Mouse (Mus musculus): ENCODE measurements around the gene Cldn4. TPM values are rescaled to one million over a fixed set of nuclear protein-coding genes. Genes with fewer than 3 reads are reported as not detected.

Gene Cldn4
- polyA plus RNA-seq, 1 experiment from 2014 or later: 7.5 TPM

DNA sequence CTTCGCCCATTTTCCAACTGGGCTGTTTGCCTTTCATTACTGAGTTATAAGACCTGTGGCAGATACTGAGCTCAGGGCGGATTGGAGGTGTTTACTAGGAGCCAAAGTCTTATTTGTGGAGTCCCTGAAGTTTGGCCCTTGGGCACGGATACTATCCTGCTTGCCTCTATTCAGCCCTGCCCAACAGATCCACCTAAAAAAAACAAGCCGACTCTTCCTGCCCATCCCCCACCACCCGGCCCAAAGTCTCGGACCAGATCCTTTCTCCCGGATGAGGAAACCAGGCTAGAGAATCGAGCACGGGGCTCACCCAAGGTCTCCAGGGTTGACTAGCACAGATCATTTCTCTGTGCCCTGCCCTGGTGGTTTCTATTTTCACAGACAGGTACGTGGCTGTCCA lies 34.4 kb upstream of the Cldn4 start:
- Histone ChIP-seq H3K27ac (ENCODE audit: low read depth, low read length) (no peak overlapping the region), H3K4me3 (ENCODE audit: low read depth, low read length) (no peak overlapping the region), H3K36me3 (ENCODE audit: control insufficient read depth, insufficient read depth, low read length) (no peaks in the 10 kb centered on the region), H3K4me2 (ENCODE audit: low read depth) (no peak overlapping the region), H3K9ac (ENCODE audit: low read length) (no peak overlapping the region), H3K9me3 (ENCODE audit: control insufficient read depth, low read length) (no peaks in the 10 kb centered on the region), H3K4me1 (ENCODE audit: control insufficient read depth, insufficient read depth, low read length) (no peaks in the 10 kb centered on the region), H3K27me3 (ENCODE audit: control insufficient read depth, insufficient read depth, low read length) (peaks cover 16% of the 10 kb centered on the region)
- DNase-seq (ENCODE audit: low spot score) (no peak), ATAC-seq (ENCODE audit: insufficient read depth, low FRiP score, low TSS enrichment) (no peak)
- 59% methylated on average over 10 of the region's 10 CpGs for WGBS

DNA sequence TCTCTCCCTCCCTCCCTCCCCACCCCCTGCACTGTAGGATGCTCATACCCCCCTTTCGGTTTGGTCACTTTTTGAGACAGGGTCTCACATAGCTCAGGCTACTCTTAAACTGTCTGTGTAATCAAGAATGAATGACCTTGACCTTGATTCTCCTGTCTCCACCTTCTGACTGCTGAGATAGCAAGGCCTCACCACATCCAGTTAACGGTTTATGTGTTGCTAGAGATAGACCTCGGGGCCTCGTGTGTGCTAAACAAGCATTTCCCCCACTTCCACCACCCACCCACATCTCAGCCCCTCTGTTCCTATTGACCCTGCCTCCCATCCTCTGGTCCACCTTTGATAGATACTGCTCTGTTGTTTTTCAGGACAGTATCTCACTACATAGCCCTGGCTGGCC lies 31.1 kb upstream of the Cldn4 start:
- H3K9ac ChIP-seq (ENCODE audit: low read length): no peak overlapping the region
- H3K4me1 ChIP-seq (ENCODE audit: control insufficient read depth, insufficient read depth, low read length): no peaks in the 10 kb centered on the region
- no peak overlapping the region for H3K27ac ChIP-seq (ENCODE audit: low read depth, low read length)
- no peaks in the 10 kb centered on the region for H3K27me3 ChIP-seq (ENCODE audit: control insufficient read depth, insufficient read depth, low read length)
- no peak overlapping the region for H3K4me3 ChIP-seq (ENCODE audit: low read depth, low read length)
- ATAC-seq (ENCODE audit: insufficient read depth, low FRiP score, low TSS enrichment) (no peak), DNase-seq (ENCODE audit: low spot score) (no peak)
- H3K36me3 ChIP-seq (ENCODE audit: control insufficient read depth, insufficient read depth, low read length): no peaks in the 10 kb centered on the region
- no peaks in the 10 kb centered on the region for H3K9me3 ChIP-seq (ENCODE audit: control insufficient read depth, low read length)
- 91% methylated on average over 4 of the region's 4 CpGs for WGBS
- no peak overlapping the region for H3K4me2 ChIP-seq (ENCODE audit: low read depth)

DNA sequence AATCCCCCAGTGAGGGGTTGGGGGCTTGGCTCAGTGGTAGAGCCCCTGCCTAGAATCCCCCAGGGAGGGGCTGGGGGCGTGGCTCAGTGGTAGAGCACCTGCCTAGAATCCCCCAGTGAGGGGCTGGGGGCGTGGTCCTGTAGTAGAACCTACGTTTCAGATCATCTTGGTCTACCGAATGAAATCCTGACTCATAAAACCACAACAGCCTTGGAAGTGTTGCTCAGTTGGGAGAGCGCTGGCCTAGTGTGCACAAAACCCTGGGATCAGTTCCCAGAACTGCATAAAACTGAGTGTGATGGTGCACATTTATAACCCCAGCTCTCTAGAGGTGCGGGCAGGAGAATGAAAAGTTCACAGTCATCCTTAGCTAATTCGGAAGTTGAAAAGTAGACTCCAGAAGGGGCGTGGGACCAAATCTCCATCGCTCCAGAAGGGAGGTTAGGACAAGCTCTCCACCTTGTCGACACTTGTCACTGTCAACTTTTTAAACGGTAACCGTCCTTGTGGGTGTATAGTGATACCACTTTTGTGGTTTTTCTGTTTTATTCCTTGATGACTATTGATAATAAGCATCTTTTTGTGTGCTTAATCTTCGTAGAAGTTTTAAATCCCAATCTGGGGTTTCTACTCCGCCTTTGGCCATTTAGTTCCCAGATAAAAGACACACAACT lies 30.0 kb upstream of the Cldn4 start:
- Histone ChIP-seq H3K4me2 (ENCODE audit: low read depth) (no peak overlapping the region), H3K9me3 (ENCODE audit: control insufficient read depth, low read length) (no peaks in the 10 kb centered on the region), H3K27me3 (ENCODE audit: control insufficient read depth, insufficient read depth, low read length) (no peaks in the 10 kb centered on the region), H3K9ac (ENCODE audit: low read length) (no peak overlapping the region), H3K4me3 (ENCODE audit: low read depth, low read length) (no peak overlapping the region), H3K4me1 (ENCODE audit: control insufficient read depth, insufficient read depth, low read length) (no peaks in the 10 kb centered on the region), H3K27ac (ENCODE audit: low read depth, low read length) (no peak overlapping the region), H3K36me3 (ENCODE audit: control insufficient read depth, insufficient read depth, low read length) (no peaks in the 10 kb centered on the region)
- no peak for ATAC-seq (ENCODE audit: insufficient read depth, low FRiP score, low TSS enrichment)
- DNase-seq (ENCODE audit: low spot score): no peak
- 88% methylated on average over 14 of the region's 14 CpGs for WGBS

DNA sequence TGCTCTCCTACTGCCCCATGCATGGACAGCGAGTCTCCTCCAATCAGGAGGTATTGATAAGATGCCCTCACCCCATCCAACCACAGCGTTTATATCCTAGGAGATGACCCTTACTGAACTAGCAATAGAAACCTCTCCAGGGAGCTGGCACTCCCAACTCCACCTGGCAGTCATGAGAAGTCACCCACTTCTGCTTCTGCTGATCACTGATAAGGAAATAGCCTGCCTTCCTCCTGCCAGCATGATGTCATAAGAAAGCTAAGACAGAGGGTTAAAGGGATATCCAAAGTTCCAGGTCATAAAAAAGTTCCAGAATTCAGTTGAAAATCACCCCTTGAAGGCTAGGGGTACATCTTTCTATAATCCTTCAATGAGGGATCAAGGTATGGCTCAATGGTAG lies 29.4 kb upstream of the Cldn4 start:
- H3K27ac ChIP-seq (ENCODE audit: low read depth, low read length): no peak overlapping the region
- H3K27me3 ChIP-seq (ENCODE audit: control insufficient read depth, insufficient read depth, low read length): no peaks in the 10 kb centered on the region
- ATAC-seq (ENCODE audit: insufficient read depth, low FRiP score, low TSS enrichment) (no peak), DNase-seq (ENCODE audit: low spot score) (no peak)
- no peaks in the 10 kb centered on the region for H3K9me3 ChIP-seq (ENCODE audit: control insufficient read depth, low read length)
- no peaks in the 10 kb centered on the region for H3K36me3 ChIP-seq (ENCODE audit: control insufficient read depth, insufficient read depth, low read length)
- no peak overlapping the region for H3K4me2 ChIP-seq (ENCODE audit: low read depth)
- no peaks in the 10 kb centered on the region for H3K4me1 ChIP-seq (ENCODE audit: control insufficient read depth, insufficient read depth, low read length)
- H3K4me3 ChIP-seq (ENCODE audit: low read depth, low read length): no peak overlapping the region
- 94% methylated on average over 2 of the region's 2 CpGs for WGBS
- no peak overlapping the region for H3K9ac ChIP-seq (ENCODE audit: low read length)

DNA sequence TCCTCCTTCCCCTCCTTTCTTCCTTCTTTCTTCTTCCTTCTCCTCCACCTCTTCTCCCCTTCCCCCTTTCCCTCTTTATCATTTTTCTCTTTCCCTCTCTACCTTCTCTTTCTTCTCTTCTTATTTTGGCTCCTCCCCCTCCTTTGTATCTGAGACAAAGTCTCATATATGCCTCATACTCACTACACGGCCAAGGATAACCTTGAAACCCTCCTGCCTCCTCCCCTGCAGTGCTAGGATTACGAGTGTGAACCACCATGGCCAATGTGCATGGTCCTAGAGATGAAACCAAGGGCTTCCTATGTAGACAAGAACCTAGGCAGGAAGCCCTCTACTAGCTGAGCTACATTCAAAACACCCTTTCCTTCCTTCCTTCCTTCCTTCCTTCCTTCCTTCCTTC lies 28.2 kb upstream of the Cldn4 start:
- no peaks in the 10 kb centered on the region for H3K27me3 ChIP-seq (ENCODE audit: control insufficient read depth, insufficient read depth, low read length)
- ATAC-seq (ENCODE audit: insufficient read depth, low FRiP score, low TSS enrichment) (no peak), DNase-seq (ENCODE audit: low spot score) (no peak)
- H3K27ac ChIP-seq (ENCODE audit: low read depth, low read length): no peak overlapping the region
- 69% methylated on average over 2 of the region's 2 CpGs for WGBS
- no peak overlapping the region for H3K4me3 ChIP-seq (ENCODE audit: low read depth, low read length)
- no peak overlapping the region for H3K9ac ChIP-seq (ENCODE audit: low read length)
- no peaks in the 10 kb centered on the region for H3K4me1 ChIP-seq (ENCODE audit: control insufficient read depth, insufficient read depth, low read length)
- H3K36me3 ChIP-seq (ENCODE audit: control insufficient read depth, insufficient read depth, low read length): no peaks in the 10 kb centered on the region
- H3K9me3 ChIP-seq (ENCODE audit: control insufficient read depth, low read length): no peaks in the 10 kb centered on the region
- H3K4me2 ChIP-seq (ENCODE audit: low read depth): no peak overlapping the region

DNA sequence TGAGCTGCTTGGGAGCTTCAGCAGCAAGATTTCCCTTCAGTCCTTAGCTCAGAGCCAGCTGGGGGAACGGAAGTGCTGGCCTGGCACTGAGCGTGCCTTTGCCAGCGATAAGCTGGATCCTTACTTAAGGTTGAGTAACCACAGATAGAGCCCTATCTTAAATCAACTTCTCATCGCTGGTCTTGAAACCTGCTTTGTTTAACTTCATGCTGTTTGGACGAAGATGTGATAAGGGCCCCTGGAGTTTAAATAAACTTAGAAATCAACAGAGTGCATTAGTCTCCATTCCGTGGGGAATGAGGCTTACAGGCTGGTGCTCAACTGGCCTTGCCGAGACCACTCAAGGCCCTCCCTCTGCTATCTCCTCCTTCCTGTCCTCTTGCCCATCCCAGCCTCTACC lies 27.6 kb upstream of the Cldn4 start:
- Histone ChIP-seq H3K4me2 (ENCODE audit: low read depth) (no peak overlapping the region), H3K36me3 (ENCODE audit: control insufficient read depth, insufficient read depth, low read length) (no peaks in the 10 kb centered on the region), H3K9ac (ENCODE audit: low read length) (no peak overlapping the region), H3K27ac (ENCODE audit: low read depth, low read length) (no peak overlapping the region), H3K4me1 (ENCODE audit: control insufficient read depth, insufficient read depth, low read length) (no peaks in the 10 kb centered on the region), H3K9me3 (ENCODE audit: control insufficient read depth, low read length) (no peaks in the 10 kb centered on the region), H3K4me3 (ENCODE audit: low read depth, low read length) (no peak overlapping the region), H3K27me3 (ENCODE audit: control insufficient read depth, insufficient read depth, low read length) (no peaks in the 10 kb centered on the region)
- no peak for ATAC-seq (ENCODE audit: insufficient read depth, low FRiP score, low TSS enrichment)
- no peak for DNase-seq (ENCODE audit: low spot score)
- WGBS: 77% methylated on average over 7 of the region's 7 CpGs

DNA sequence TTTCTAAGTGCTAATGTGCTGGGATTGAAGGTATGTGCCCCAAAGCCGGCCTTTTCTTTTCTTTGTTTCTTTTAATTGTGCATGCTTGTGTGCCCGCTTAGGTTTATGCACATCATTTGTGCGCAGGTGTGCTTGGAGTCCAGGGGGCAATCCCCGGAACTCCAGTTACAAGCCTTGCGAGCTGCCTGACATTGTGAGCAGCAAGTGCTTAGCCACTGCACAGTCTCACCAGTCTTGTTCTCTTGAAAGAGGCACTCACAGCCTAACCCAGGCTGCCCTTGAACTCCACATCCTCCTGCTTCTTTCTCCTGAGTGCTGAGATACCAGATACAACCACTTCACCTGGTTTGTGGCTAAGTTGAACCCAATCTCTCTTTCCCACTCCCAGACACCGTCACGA lies 26.8 kb upstream of the Cldn4 start:
- Histone ChIP-seq H3K36me3 (ENCODE audit: control insufficient read depth, insufficient read depth, low read length) (no peaks in the 10 kb centered on the region), H3K27me3 (ENCODE audit: control insufficient read depth, insufficient read depth, low read length) (no peaks in the 10 kb centered on the region), H3K9me3 (ENCODE audit: control insufficient read depth, low read length) (no peaks in the 10 kb centered on the region), H3K4me2 (ENCODE audit: low read depth) (no peak overlapping the region), H3K27ac (ENCODE audit: low read depth, low read length) (no peak overlapping the region), H3K9ac (ENCODE audit: low read length) (no peak overlapping the region), H3K4me3 (ENCODE audit: low read depth, low read length) (no peak overlapping the region), H3K4me1 (ENCODE audit: control insufficient read depth, insufficient read depth, low read length) (no peaks in the 10 kb centered on the region)
- DNase-seq (ENCODE audit: low spot score) (no peak), ATAC-seq (ENCODE audit: insufficient read depth, low FRiP score, low TSS enrichment) (no peak)
- 87% methylated on average over 7 of the region's 7 CpGs for WGBS

DNA sequence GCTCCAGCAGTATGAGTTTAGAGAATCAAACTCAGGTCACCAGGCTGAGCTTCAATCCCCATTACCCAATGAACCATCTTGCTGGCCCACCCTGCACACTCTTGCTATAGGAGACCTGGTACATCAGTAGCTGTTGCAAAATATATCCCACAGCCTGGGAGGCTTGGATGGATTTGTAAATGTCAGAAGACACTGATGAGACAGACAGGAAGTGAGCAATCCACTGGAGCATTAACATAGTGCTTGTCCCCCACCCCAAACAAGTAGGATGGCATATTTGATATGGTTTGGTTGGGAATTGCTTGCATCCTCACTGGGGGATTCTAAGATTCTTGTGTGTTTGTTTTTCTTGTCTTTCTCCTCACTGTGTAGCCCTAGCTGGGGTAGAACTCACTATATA lies 26.3 kb upstream of the Cldn4 start:
- Histone ChIP-seq H3K36me3 (ENCODE audit: control insufficient read depth, insufficient read depth, low read length) (no peaks in the 10 kb centered on the region), H3K9me3 (ENCODE audit: control insufficient read depth, low read length) (no peaks in the 10 kb centered on the region), H3K27me3 (ENCODE audit: control insufficient read depth, insufficient read depth, low read length) (no peaks in the 10 kb centered on the region), H3K4me3 (ENCODE audit: low read depth, low read length) (no peak overlapping the region), H3K4me1 (ENCODE audit: control insufficient read depth, insufficient read depth, low read length) (no peaks in the 10 kb centered on the region), H3K4me2 (ENCODE audit: low read depth) (no peak overlapping the region), H3K27ac (ENCODE audit: low read depth, low read length) (no peak overlapping the region), H3K9ac (ENCODE audit: low read length) (no peak overlapping the region)
- DNase-seq (ENCODE audit: low spot score) (no peak), ATAC-seq (ENCODE audit: insufficient read depth, low FRiP score, low TSS enrichment) (no peak)

DNA sequence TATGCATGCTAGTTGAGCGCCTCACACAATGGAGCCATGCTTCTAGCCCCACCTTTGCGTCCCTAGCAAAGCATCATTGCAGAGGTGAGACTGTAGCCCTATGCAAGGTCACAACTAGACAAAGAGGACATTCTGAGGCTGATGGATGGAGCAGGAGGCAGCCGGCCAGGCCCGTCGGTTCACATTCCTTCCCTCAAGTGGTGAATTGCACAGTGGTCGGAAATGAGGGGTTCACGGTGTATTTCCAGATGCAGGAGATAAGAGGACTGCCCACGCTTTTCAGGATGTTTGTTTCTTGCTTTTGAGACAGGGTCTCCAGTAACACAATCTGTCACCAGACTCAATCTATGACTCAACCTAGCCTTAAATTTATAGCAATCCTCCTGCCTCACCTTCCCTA lies 23.9 kb upstream of the Cldn4 start:
- 0 out of 2 replicates have a peak, but pooled peaks cover 3% of the 10 kb centered on the region for H3K27me3 ChIP-seq (ENCODE audit: control insufficient read depth, insufficient read depth, low read length)
- peaks cover 7% of the 10 kb centered on the region for H3K4me1 ChIP-seq (ENCODE audit: control insufficient read depth, insufficient read depth, low read length)
- no peak for ATAC-seq (ENCODE audit: insufficient read depth, low FRiP score, low TSS enrichment)
- H3K36me3 ChIP-seq (ENCODE audit: control insufficient read depth, insufficient read depth, low read length): no peaks in the 10 kb centered on the region
- no peak overlapping the region for H3K27ac ChIP-seq (ENCODE audit: low read depth, low read length)
- no peak overlapping the region for H3K4me2 ChIP-seq (ENCODE audit: low read depth)
- H3K4me3 ChIP-seq (ENCODE audit: low read depth, low read length): no peak overlapping the region
- no peaks in the 10 kb centered on the region for H3K9me3 ChIP-seq (ENCODE audit: control insufficient read depth, low read length)
- 79% methylated on average over 8 of the region's 8 CpGs for WGBS
- no peak for DNase-seq (ENCODE audit: low spot score)
- H3K9ac ChIP-seq (ENCODE audit: low read length): no peak overlapping the region
